Mouse (Mus musculus) adipocyte (in vitro differentiated cells): ENCODE results near the gene Rtbdn.
A peak's percentile ranks its signal among the peaks of the same experiment; 100 is the strongest.
"Not testable (repeated sequence)": the region's sequence is repeated elsewhere in the genome, so short reads cannot be mapped to it uniquely, and the experiment has no call there.

Experiments
- DNase-seq: peaks from one replicate; pipeline ENCODE4 v3.0.0-alpha.2; 2016; ENCODE audit warnings: low spot score

The Rtbdn gene

DNA sequence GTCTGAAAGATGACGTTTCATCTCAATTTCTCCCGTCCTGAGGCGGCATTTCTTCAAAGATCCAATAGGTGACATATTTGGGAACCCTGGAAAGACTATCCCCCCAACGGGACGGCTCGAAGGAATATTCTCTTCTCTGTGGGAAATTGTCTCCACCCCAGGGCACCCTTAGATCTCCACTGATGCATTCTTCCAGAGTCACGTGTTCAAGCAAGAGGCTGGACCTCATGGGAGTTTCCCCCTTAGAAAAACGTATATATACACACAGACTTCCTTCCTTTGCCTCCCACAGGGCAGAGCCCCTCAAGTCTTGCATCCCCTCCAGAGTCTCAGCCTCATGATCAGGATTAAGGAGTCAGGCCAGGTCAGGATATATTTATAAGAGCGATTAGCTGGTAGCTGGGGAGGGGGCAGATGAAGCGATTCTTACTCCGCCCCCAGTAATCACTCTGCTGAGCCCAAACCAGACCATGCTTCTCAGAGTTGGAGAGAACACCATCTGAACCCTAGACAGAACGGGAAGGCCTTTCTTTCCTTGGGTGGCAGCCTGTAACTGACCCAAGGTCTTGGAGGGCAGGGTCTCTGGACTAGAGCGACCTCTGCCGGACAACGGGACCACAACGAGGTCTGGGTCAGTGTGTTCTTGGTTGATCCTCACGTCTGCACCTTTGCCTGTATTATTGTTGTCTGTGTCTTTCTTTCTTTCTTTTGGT is at the start of gene Rtbdn:
TSS of gene Rtbdn (plus strand) at position 464 of the 713 bp plus-strand sequence.
- DNase-seq, result no peak

DNA sequence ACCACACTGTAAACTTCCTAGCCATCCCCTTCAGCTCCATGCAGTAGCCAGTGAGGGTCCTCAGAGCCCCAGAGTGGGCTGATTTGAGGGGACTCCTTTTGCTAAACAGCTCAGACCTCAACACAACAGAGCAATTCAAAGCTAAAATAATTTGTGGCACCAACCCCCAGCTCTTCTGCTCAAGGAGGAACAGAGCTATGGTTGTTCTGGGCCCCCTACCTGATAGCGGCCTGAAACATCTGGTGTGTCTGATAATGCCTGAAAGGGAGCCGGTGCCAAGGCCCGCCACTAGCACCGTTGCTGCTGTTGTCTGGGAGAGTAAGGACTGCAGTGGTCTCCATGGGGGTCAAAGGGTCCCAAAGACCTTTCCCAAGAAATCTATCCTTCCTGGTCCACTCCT is 45.7 kb upstream of the Rtbdn start:
- DNase-seq, result no peak

DNA sequence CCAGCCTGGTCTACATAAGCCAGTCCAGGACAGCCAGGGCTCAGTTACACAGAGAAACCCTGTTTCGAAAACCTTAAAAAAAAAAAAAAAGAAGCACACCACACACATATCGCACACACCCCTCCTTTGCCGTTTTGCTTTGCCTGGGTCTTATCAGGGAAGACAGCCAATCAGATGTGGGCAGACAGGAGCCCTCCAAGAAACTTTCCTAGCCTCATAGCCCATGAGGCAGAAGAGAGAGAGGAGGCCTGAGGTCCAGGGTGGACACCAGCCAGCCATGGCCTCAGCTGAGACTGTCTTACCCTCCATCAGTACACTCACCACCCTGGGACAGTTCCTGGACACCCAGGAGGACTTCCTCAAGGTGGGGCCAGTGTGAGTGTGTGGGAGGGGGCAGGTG is 45.0 kb upstream of the Rtbdn start, which contains the start of gene Klf1:
TSS of gene Klf1 (plus strand) at position 177 of the 400 bp plus-strand sequence.
- DNase-seq, result no peak

DNA sequence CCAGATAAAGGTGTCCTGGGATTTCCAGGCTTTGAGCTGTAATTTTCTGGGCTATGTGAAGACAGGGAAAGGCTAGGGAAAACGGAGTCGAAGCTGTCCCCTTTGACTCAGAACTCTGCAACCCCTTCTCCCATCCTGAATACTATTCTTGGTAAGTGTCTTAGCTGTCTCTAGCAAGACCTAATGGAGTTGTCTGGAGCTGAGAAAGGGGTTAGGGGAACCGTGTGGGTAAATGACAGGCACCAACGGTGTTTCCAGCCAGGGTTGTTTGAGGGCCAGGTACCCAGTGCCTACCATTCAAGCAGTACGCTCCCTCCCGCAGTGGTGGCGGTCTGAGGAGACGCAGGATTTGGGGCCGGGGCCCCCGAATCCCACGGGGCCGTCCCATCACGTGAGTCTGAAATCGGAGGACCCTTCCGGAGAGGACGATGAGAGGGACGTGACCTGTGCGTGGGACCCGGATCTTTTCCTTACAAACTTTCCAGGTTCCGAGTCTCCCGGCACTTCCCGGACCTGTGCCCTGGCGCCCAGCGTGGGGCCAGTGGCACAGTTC is 44.3 kb upstream of the Rtbdn start:
- DNase-seq, result no peak

DNA sequence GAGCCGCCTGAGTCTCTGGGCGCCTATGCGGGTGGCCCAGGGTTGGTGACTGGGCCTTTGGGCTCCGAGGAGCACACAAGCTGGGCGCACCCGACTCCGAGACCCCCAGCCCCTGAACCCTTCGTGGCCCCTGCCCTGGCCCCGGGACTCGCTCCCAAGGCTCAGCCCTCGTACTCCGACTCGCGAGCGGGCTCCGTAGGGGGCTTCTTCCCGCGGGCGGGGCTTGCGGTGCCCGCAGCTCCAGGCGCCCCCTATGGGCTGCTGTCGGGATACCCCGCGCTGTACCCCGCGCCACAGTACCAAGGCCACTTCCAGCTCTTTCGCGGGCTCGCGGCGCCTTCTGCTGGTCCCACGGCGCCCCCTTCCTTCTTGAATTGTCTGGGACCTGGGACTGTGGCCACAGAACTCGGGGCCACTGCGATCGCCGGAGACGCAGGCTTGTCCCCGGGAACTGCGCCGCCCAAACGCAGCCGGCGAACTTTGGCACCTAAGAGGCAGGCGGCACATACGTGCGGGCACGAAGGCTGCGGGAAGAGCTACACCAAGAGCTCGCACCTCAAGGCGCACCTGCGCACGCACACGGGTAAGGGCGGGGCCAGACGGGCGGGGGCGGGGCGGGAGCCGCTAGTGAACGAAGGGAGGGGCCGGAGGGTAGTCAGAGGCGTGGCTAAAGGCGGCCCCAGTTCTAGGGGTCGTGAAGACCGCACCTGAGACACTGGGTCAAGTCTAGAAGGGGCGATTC is 43.7 kb upstream of the Rtbdn start:
- DNase-seq, result peak; percentile 81

DNA sequence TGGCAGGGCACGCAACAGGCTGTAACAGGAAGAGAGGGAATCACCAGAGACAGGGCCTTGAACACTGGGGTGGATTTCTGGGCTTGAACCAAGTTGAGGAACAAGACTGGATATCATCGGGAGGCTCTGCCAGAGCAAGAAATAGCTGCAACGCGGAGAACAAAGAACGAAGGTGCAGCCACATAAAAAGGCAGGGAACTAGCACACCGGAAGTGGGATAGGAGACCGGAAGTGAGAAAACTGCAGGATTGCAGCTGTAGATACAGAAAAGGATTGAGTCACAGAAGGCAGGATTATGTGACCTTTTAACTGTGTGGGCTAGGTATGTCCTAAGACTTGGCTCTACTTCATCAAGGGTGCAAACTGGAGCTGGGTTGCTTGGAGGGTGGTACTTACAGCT is 42.4 kb upstream of the Rtbdn start:
- no peak for DNase-seq

DNA sequence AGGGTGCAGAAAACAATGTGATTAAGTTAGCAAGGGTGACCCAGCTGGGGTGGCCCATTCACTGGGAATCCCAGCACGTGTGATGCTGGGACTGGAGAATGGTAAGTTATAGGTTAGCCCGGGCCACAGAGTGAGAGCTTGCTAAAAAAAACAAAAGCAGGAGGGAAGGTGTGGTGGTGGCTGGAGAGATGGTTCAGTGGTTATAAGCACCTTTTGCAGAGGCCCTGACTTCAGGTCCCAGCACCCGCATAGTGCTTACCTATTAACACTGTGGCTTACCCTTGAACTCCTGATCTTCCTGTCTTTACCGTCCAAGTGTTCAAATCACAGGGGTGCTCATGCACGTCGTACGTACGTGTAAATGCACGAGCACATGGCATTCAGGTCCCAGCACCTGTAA is 39.8 kb upstream of the Rtbdn start:
- no peak for DNase-seq

DNA sequence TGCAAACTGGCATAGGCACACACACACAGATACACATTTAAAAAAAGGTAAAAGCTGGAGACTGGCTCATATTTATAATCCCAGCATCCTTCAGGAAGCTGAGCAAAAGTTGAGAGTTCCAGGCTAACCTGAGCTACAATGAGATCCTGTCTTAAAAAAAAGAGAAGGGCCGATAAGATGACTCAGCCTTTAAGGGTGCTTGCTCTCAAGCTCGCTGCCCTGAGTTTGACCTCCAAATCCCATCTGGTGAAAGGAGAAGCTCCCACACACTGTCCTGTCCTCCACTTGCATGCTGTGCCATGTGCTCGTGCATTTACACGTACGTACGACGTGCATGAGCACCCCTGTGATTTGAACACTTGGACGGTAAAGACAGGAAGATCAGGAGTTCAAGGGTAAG is 39.3 kb upstream of the Rtbdn start:
- DNase-seq, result no peak

DNA sequence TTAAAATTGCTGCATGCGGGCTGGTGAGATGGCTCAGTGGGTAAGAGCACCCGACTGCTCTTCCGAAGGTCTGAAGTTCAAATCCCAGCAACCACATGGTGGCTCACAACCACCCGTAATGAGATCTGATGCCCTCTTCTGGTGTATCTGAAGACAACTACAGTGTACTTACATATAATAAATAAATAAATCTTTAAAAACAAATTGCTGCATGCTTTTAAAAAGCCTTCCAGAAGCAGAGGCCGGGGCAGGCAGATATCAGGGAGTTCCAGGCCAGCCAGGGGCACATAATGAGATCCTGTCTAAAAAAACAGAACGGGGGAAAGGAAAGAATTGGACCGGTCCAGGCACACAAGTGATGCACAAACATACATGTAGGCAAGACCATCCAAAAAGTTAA is 38.8 kb upstream of the Rtbdn start:
- DNase-seq, result not testable (repeated sequence)

DNA sequence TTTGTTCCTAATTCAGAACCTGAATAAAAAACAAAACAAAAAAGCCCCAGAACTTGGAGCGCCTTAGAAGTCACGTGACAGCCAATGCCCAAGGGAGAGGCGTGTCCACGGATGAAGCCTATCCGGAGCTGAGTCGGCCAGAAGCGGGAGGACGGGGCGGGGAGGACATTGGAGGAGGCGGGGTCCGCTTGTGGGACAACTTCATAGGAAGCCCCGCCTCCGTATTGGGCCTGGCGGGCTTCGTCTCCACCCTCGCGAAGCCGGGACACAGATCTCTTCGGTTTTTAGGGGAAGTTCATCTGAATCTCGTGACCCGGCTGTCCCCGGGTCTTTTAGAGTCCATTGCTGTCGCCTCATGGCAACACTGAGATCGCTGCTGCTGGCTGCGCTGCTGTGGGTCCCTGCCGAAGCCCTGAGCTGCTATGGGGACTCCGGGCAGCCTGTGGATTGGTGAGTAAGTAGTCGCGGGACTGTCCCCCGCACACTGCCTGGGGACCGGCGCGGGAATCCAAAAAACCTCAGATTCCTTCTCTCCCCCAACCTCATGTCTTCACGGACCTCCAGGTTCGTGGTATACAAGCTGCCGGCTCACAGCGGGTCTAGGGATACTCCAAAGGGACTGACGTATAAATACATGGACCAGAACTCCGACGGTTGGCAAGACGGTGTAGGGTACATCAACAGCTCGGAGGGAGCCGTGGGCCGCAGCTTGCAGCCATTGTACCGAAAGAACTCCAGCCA is 38.2 kb upstream of the Rtbdn start, which contains the start of gene Dnase2a:
TSS of gene Dnase2a (plus strand) at position 140 of the 741 bp plus-strand sequence.
- peak; percentile 99 for DNase-seq

DNA sequence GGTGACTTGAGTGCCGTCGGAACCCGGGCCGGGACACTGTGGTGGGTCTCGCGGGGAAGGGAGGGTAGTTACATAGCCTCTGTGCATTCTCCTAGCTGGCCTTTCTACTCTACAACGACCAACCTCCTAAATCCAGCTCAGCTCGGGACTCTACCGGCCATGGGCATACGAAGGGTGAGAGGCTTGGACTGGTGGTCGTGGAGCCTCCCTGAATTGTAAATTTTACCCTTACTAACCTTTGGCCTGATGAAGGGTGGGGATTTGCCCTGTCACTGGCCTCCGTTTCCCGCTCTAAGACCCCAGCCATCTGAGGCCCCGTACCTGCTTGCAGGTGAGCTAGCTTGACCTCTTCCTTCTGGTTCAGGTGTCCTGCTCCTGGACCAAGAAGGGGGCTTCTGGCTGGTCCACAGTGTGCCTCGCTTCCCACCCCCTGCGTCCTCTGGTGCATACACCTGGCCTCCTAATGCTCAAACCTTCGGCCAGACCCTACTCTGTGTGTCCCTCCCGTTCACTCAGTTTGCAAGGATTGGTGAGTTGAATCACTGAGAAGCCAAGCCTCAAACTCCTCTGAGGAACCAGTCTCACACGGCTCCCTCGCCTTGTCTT is 37.5 kb upstream of the Rtbdn start:
- DNase-seq, result no peak

DNA sequence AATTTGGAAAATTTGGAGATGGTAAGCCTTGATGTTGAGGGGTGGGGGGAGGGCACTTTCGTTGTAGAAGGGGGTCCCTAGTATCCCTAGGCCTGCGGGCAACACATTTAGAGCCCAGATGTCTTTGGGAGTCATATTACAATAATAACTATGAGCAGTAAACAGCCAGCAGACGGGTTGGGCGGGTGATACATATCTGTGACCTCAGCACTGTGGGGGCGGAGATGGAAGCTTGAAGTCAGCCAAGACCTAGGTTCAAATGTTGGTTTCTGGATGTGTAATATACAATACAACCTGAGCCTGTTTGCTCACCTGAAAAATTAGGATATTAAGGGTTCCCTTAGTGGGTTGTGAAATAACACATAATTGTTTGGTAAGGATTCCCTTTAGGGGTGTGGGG is 36.8 kb upstream of the Rtbdn start:
- DNase-seq, result no peak

DNA sequence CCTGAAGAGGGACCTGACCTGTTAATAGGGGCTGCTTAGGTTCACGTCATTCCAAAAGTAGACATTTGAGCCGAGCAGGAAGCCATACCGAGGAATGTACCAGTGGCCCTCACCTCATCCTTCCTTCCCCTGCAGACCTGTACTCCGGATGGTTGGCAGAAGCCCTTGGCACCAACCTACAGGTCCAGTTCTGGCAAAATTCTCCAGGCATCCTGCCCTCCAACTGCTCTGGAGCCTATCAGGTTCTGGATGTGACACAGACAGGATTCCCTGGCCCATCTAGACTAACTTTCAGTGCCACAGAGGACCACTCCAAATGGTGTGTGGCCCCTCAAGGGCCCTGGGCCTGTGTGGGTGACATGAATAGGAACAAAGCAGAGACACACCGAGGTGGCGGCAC is 36.2 kb upstream of the Rtbdn start:
- no peak for DNase-seq

DNA sequence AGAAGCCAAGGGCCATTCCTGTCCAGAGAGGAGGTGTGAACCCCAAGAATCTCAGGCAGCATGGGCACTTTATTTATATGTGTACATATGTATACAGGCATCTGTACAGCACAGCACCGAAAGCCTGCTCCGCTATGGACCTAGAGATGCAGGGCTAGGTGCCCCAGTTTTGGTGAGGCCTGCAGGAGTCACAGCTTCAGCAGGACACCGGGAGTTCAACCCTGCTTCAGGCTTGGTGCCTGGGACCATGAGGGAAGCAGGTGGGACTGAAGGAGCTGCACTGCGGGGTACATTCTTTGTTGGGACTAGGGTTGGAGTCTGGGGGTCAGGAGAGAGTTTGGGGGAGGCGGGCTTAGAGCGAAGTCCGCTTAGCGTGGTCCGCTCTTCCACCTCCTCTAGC is 34.9 kb upstream of the Rtbdn start:
- no peak for DNase-seq

DNA sequence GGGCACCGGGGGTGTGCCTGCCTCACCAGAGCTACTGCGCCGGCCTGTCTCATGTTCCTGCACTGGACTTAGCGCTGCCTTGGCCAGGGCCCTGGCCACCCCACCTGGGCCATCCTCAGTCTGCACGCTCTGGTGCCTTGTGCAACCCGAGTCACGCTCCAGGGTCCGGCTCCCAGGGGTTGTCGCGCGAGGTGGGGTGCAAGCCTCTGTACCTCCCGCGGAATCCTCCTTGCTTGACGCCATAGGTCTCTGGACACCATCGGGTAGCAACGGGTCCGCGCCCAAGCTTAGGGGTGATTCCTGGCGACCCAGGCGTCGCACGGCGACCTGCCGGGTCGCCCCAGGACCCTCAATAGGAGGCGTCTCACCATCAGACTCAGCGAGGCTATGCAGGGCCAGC is 34.4 kb upstream of the Rtbdn start:
- DNase-seq, result no peak

DNA sequence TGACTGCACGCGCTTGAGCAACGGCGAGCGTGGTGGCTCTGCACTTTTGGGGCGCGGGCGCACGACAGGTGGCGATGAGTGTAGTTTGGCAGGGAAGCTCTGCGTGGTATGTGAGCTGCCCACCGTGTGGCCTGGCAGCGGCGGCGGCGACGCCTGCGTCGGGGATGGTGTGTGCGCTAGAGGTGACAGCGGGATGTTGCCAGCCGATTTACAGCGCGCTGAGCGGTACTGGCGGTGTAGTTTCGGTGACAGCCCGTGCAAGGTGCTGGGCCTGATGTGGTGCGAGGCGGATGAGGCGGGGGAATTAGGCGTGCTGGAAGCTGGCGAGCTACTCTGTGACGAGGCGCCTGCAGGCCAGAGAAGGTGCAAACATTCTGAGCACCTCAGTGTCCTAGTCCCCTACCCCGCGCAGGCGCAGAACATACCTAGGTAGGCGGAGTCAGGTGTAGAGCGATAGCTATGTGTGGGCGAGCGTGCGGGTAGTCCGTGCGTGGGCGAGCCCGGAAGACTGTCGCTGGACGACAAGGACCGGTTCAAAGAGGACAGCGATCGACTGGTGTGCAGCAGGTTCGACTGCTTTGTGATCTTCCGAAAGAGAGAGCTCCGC is 33.8 kb upstream of the Rtbdn start:
- DNase-seq, result no peak

DNA sequence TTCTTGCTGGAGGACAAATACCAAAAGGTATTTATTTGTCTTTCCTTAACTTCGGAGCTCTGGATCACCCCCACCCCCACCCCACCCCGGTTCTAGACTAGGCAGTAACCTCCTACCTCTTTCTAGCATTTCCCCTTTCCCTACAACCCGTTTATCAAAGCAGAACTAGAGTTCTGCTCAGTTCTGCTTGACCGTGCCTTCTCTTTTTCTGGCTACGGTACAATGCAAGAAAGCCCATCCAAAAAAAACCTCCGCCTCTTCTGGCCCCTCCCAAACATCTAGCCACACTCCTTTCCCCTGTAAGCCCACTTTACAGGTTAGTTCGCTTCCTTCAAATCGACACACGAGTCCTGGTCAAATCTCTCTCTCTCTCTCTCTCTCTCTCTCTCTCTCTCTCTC is 33.3 kb upstream of the Rtbdn start:
- DNase-seq, result no peak

DNA sequence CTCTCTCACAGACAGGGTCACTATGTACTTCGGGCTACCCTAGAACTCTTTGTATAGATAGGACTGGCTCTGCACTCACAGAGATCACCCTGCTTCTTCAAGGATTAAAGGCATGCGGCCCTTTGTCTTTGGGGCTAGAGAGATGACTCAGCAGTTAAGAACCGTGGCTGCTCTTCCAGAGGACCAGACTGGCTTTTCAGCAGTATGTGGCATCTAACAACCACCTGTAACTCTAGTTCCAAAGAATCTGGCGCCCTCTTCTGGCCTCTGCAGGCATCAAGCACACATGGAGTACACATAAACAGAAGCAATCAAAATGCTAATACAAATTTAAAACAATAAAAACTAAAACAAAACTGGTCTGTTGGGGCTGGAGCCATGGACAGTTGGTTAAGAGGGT is 32.8 kb upstream of the Rtbdn start:
- no peak for DNase-seq

DNA sequence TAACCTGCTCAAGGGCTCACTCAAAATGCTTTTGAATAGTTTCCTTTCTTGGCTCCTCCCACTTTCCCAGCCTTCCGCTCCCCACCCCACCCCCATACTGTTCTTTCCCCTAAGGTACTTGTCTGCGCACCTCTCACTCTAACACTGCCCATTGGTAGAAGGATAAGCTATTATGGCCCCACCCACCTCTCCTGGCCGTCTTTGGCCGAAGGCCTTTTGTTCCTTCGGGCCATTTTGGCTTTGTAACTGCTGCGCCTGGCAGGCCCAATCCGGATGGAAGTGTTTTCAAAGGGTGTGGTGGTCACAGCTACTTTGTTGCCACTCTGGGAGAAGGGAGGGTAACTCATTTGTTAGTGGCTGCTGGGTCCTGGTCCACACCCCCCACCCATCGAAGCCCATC is 31.5 kb upstream of the Rtbdn start:
- DNase-seq, result no peak

DNA sequence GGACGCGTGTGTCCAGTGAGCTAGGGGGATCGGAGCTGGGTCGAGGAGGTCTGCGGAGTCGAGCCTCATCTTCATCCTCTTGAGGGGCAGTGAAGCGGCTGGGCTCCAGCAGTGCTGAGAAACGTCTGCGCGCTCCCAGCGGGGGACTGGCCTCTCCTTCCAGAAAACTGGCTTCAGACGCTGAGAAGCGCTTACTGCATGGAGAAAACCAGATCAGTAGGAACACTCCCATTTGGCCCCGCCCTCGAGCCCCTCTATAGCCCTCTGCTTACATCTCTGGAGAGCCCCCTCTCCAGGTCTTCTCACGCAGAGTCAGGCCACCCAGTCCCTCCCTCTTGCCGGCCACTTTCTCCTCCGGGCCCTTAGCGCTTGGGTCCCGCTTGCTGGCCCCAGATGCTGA is 29.0 kb upstream of the Rtbdn start:
- DNase-seq, result no peak

DNA sequence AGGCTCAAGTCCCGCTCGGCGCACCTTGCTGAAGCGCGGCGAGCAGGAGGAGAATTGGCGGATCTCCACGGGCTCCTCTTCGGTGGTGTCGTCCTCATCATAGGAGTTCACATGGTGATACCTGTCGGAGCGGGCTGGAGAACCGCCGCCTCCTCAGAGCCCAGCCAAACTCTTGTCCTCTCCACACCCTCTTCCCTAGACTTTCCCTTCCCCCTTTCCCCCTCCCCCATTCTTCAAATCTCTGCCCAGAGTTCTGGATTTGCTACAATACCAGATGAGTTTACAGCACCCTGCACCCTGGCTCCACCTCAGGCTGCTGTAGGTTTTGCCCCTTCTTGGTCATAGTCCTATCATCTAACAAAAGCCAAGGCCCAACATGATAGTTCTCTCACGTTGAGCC is 28.1 kb upstream of the Rtbdn start:
- DNase-seq, result no peak

DNA sequence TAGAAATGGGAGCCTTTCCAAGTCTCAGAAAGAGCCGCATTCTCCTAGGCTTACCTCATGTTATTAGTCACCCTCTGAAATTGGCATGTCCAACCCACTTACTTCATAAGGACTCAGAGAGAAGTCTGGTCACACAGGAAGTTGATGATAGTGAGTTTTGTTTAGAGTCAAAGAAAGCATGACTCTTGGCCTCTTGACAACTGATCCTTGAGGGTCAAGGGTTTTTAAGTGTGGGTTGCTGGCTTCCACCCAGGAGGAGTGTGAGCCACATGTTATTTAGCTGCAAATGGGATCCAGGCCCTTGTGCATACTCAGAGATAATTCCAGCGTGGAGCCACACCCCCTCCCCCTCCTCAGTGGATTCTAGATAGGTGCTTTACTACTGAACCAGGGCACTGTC is 25.2 kb upstream of the Rtbdn start:
- peak; percentile 70 for DNase-seq
